ENCODE assay signal across 22 mouse cellular contexts in genomic region chr1:143231969-143232368, GRCm38 (mm10).
DNase-seq lines count a peak whose midpoint lies in the region; ATAC-seq and TF ChIP-seq lines count a peak whose summit lies in the region.
"Had no signal": no experiment of that assay in that cellular context is flagged by ENCODE, and none has a peak within 500 bp of the region (broad histone marks: within the 10 kb centered on the region; RNA-seq: fewer than 3 reads in every experiment).

No protein-coding gene starts in this region.

- no peak overlapping the region for H3K4me3 ChIP-seq in heart, embryonic 10.5 days
- H3K4me3 ChIP-seq in midbrain, embryonic 11.5 days (ENCODE audit: low read depth, low read length) = no peak overlapping the region
- H3K4me3 ChIP-seq in midbrain, embryonic 10.5 days = no peak overlapping the region
- no peak overlapping the region for H3K4me3 ChIP-seq in midbrain, postnatal 0 days (ENCODE audit: low read depth, low read length)
- H3K4me3 ChIP-seq in midbrain, embryonic 16.5 days (ENCODE audit: low read depth, low read length) = no peak overlapping the region
- H3K4me3 ChIP-seq: embryonic facial prominence, embryonic 13.5 days; forebrain, embryonic 10.5 days; forebrain, embryonic 15.5 days; hindbrain, embryonic 13.5 days had no signal

- H3K9me3 ChIP-seq in heart, embryonic 10.5 days = no peaks in the 10 kb centered on the region
- H3K9me3 ChIP-seq in midbrain, embryonic 11.5 days (ENCODE audit: control insufficient read depth, low read length) = no peaks in the 10 kb centered on the region
- no peaks in the 10 kb centered on the region; the same call in 1 of the 2 replicates for H3K9me3 ChIP-seq in midbrain, embryonic 10.5 days (replicated peaks)
- H3K9me3 ChIP-seq in midbrain, postnatal 0 days (ENCODE audit: low read length) = no peaks in the 10 kb centered on the region
- no peaks in the 10 kb centered on the region for H3K9me3 ChIP-seq in midbrain, embryonic 16.5 days (replicated peaks; ENCODE audit: control insufficient read depth, low read length, poor library complexity, severe bottlenecking)
- H3K9me3 ChIP-seq: embryonic facial prominence, embryonic 13.5 days; forebrain, embryonic 10.5 days; forebrain, embryonic 15.5 days; hindbrain, embryonic 13.5 days had no signal

- H3K9ac ChIP-seq in midbrain, embryonic 11.5 days (ENCODE audit: low read length) = no peak overlapping the region
- no peak overlapping the region for H3K9ac ChIP-seq in midbrain, postnatal 0 days (replicated peaks; ENCODE audit: low read length, poor library complexity, severe bottlenecking)
- H3K9ac ChIP-seq in midbrain, embryonic 16.5 days (ENCODE audit: low read depth, low read length) = no peak overlapping the region
- H3K9ac ChIP-seq: embryonic facial prominence, embryonic 13.5 days; forebrain, embryonic 15.5 days; hindbrain, embryonic 13.5 days had no signal

- DNase-seq in heart, embryonic 10.5 days (ENCODE audit: low spot score) = peak; percentile 74
- DNase-seq in heart, adult 8-10 months (ENCODE audit: low spot score) = no peak
- DNase-seq in midbrain, embryonic 11.5 days (ENCODE audit: low spot score, missing footprints) = no peak
- no peak for DNase-seq in midbrain, embryonic 10.5 days (ENCODE audit: low spot score)
- no peak for DNase-seq in midbrain, postnatal 0 days (ENCODE audit: low spot score)
- DNase-seq: adrenal gland, adult 2 months; adrenal gland, postnatal 14 days; cerebellum, adult 11 months; cerebellum, adult 2 months; cerebellum, adult 9-11 months; cerebellum, postnatal 25 days; gastrocnemius, postnatal 25 days; heart, adult 18-20 months had no signal

- H3K4me1 ChIP-seq in heart, embryonic 10.5 days = no peaks in the 10 kb centered on the region
- no peaks in the 10 kb centered on the region for H3K4me1 ChIP-seq in midbrain, embryonic 11.5 days (ENCODE audit: control insufficient read depth, insufficient read depth, low read length)
- no peaks in the 10 kb centered on the region for H3K4me1 ChIP-seq in midbrain, embryonic 10.5 days
- no peaks in the 10 kb centered on the region for H3K4me1 ChIP-seq in midbrain, postnatal 0 days (ENCODE audit: insufficient read depth, low read length)
- no peaks in the 10 kb centered on the region for H3K4me1 ChIP-seq in midbrain, embryonic 16.5 days (ENCODE audit: control insufficient read depth, insufficient read depth, low read length)
- H3K4me1 ChIP-seq: embryonic facial prominence, embryonic 13.5 days; forebrain, embryonic 10.5 days; forebrain, embryonic 15.5 days; hindbrain, embryonic 13.5 days had no signal

- H3K27ac ChIP-seq in heart, embryonic 10.5 days = no peak overlapping the region
- H3K27ac ChIP-seq in midbrain, embryonic 11.5 days (ENCODE audit: low read depth, low read length) = no peak overlapping the region
- H3K27ac ChIP-seq in midbrain, embryonic 10.5 days (replicated peaks) = no peak overlapping the region
- no peak overlapping the region for H3K27ac ChIP-seq in midbrain, postnatal 0 days (ENCODE audit: low read depth, low read length)
- H3K27ac ChIP-seq in midbrain, embryonic 16.5 days (ENCODE audit: low read length) = no peak overlapping the region
- H3K27ac ChIP-seq: embryonic facial prominence, embryonic 13.5 days; forebrain, embryonic 10.5 days; forebrain, embryonic 15.5 days; hindbrain, embryonic 13.5 days had no signal

- WGBS in heart, embryonic 10.5 days = 86% methylated on average over 7 of the region's 7 CpGs
- 87% methylated on average over 7 of the region's 7 CpGs for WGBS in midbrain, embryonic 11.5 days
- WGBS in midbrain, embryonic 10.5 days = 89% methylated on average over 7 of the region's 7 CpGs
- 82% methylated on average over 7 of the region's 7 CpGs for WGBS in midbrain, postnatal 0 days
- WGBS in midbrain, embryonic 16.5 days = 88% methylated on average over 6 of the region's 7 CpGs

- ATAC-seq in midbrain, embryonic 11.5 days (ENCODE audit: low FRiP score) = peak; percentile 7; the same call in 1 of the 2 replicates
- ATAC-seq in midbrain, postnatal 0 days (ENCODE audit: low FRiP score) = peak; percentile 23; the same call in 1 of the 2 replicates
- no peak for ATAC-seq in midbrain, embryonic 16.5 days
- ATAC-seq: CD4-positive, CD25-positive, alpha-beta regulatory T cell, adult 4 months; forebrain, embryonic 15.5 days; hindbrain, embryonic 16.5 days; inflammation-experienced regulatory T-cells, adult 6 months had no signal

- H3K27me3 ChIP-seq in heart, embryonic 10.5 days (ENCODE audit: insufficient read depth, poor library complexity, severe bottlenecking) = no peaks in the 10 kb centered on the region
- no peaks in the 10 kb centered on the region for H3K27me3 ChIP-seq in midbrain, embryonic 11.5 days (ENCODE audit: control insufficient read depth, insufficient read depth, low read length)
- no peaks in the 10 kb centered on the region for H3K27me3 ChIP-seq in midbrain, embryonic 10.5 days (ENCODE audit: low read depth, poor library complexity, severe bottlenecking)
- no peaks in the 10 kb centered on the region for H3K27me3 ChIP-seq in midbrain, postnatal 0 days (ENCODE audit: insufficient read depth, low read length)
- H3K27me3 ChIP-seq in midbrain, embryonic 16.5 days (ENCODE audit: control insufficient read depth, insufficient read depth, low read depth, low read length) = no peaks in the 10 kb centered on the region
- H3K27me3 ChIP-seq: embryonic facial prominence, embryonic 13.5 days; forebrain, embryonic 15.5 days; hindbrain, embryonic 13.5 days had no signal

- no peak overlapping the region for H3K4me2 ChIP-seq in midbrain, embryonic 11.5 days
- no peak overlapping the region for H3K4me2 ChIP-seq in midbrain, postnatal 0 days (ENCODE audit: low read depth, low read length, poor library complexity, severe bottlenecking)
- no peak overlapping the region for H3K4me2 ChIP-seq in midbrain, embryonic 16.5 days (ENCODE audit: low read length)
- H3K4me2 ChIP-seq: embryonic facial prominence, embryonic 13.5 days; forebrain, embryonic 15.5 days; heart, embryonic 11.5 days; hindbrain, embryonic 13.5 days had no signal

- no peaks in the 10 kb centered on the region for H3K36me3 ChIP-seq in heart, embryonic 10.5 days
- H3K36me3 ChIP-seq in midbrain, embryonic 11.5 days (ENCODE audit: control insufficient read depth, insufficient read depth, low read length) = no peaks in the 10 kb centered on the region
- no peaks in the 10 kb centered on the region for H3K36me3 ChIP-seq in midbrain, embryonic 10.5 days
- H3K36me3 ChIP-seq in midbrain, postnatal 0 days (ENCODE audit: insufficient read depth, low read length) = no peaks in the 10 kb centered on the region
- H3K36me3 ChIP-seq in midbrain, embryonic 16.5 days (ENCODE audit: control insufficient read depth, insufficient read depth, low read length) = no peaks in the 10 kb centered on the region
- H3K36me3 ChIP-seq: embryonic facial prominence, embryonic 13.5 days; forebrain, embryonic 10.5 days; forebrain, embryonic 15.5 days; hindbrain, embryonic 13.5 days had no signal

- no peak for TF ChIP-seq CTCF in midbrain, postnatal 0 days (IDR thresholded peaks at IDR 0.05)
